Mouse (Mus musculus) kidney, adult 11 months (tissue): Measurements from ENCODE around the gene Tada2b.

ENCODE experiments used
- DNase-seq: peaks from one replicate; pipeline ENCODE4 v3.0.0; 2022

Gene Tada2b

GRCm38 (mm10) chr5:36440741-36441140 lies 43.3 kb downstream of the Tada2b start:
- DNase-seq, result no peak

- DNase-seq, result no peak
Observed at GRCm38 (mm10) chr5:36436858-36437257, 47.2 kb downstream of the Tada2b start.

- DNase-seq, result no peak
Observed at GRCm38 (mm10) chr5:36434398-36434967, 49.6 kb downstream of the Tada2b start.

GRCm38 (mm10) chr5:36431711-36432110 lies 52.4 kb downstream of the Tada2b start:
- DNase-seq, result no peak

GRCm38 (mm10) chr5:36429551-36429950 lies 54.5 kb downstream of the Tada2b start:
- no peak for DNase-seq

- no peak for DNase-seq
Observed at GRCm38 (mm10) chr5:36427831-36428230, 56.3 kb downstream of the Tada2b start.

GRCm38 (mm10) chr5:36426404-36426803 lies 57.7 kb downstream of the Tada2b start:
- peak; percentile 77 for DNase-seq

GRCm38 (mm10) chr5:36424676-36425075 lies 59.4 kb downstream of the Tada2b start:
- peak; percentile 21 for DNase-seq
